Mouse (Mus musculus) B cell, adult 67 days (primary cell): Measurements from ENCODE around the gene Tbrg1. TPM values are rescaled to one million over a fixed set of nuclear protein-coding genes. Genes with fewer than 3 reads are reported as not detected.

ENCODE experiments used
- total RNA-seq, 2 experiments: library from RNA; stranded (reverse); gene quantifications; 4 replicates each; pipeline ENCODE4 v1.2.4; 2023

The Tbrg1 gene
- total RNA-seq, result 10 to 100 TPM; 53.0 to 53.5 TPM

DNA sequence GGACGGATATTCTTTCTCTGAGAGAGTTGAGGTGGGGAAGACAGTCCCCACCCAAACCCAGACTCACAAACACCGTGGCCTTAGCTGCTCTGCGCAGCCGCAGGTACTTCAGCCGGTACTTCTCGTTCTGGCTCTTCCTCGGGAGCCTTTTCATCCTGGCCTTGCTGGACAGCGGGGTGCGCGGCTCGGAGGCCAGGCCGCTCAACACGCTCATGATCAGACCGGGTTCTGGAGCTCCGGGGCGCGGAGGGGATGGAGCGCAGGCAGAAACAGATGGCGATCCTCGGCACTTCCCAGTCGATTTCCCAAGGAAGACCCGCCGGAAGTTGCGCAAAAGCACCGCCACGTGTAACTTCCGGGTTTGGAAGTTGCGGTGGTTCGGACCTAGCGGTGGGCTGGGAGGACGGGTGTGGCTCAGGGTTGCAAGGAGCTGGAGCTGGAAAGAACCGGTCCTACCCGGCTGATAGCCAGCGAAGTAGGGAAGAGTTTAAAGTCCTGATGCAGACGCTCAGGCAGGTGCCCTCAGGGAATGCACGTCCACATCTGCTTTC, at the start of gene Tbrg1:
Gene Tbrg1, minus strand, starts transcription at position 382 of the 551 bp plus-strand sequence.

DNA sequence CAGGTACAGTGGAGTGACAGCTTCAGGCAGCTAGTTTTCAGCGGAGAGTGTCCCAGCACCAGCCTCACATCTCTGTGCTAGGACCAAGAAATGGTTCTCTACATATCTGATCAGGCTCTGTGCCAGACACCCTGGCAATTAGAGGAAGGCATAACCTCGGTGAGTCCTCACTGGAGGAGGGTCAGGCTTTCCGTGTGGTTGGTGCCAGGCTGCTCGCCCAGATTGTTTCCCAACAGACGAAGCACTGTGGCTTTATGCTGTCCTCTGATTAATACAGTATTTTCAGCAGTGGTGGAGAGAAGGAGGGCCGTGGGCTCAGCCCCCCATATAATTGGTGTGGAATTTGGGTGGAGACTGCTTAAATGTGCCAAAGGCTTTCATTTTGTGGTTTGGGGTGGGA, 12.0 kb upstream of the Tbrg1 start, which contains the start of gene Panx3:
Gene Panx3, minus strand, starts transcription at position 121 of the 400 bp plus-strand sequence.

DNA sequence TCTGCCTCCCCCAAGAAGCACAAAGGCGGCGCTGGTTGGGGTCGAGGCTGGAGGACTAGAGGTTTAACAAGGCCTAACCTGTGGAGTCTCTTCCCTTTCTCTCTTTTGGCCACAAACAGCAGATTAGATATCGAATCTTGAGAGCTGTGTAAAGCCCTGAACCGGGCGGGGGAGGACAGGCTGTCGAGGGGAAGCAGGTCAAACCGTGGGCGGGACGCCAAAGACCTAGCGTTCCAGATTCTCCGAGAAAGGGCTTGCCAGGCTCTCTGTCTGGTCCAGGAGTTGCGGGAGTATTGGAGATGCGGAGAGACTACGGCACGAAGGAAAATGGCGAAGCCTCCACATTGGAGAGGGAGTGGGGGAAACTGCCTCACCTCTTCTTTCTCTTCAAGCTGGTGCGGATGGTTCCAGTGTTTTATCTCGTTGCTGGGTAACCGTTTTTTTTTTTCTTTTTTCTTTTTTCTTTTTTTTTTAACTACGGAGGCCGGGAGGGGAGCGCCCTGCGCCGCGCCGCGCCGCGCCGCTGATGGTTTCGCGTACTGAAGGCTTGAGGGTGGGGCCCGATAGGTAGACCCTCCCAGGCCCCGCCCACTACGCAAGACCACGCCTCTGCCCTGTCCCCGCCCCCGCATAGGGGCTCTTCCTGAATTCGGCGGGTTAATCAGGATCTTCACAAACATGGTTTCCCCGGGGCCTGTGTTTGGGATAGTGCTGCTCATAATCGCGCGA, 43.8 kb downstream of the Tbrg1 start, which contains the start of gene Spa17:
Gene Spa17, minus strand, starts transcription at position 541 of the 729 bp plus-strand sequence.

Other genes with a start within 250 kb of the Tbrg1 start
- gene Robo3, start 224.1 kb downstream of the Tbrg1 start, total RNA-seq, result not detected
- 10 to 100 TPM; 31.0 to 41.6 TPM for gene Msantd2, start 168.0 kb downstream of the Tbrg1 start, total RNA-seq
- not detected for gene Esam, start 129.2 kb downstream of the Tbrg1 start, total RNA-seq
- not detected for gene Vsig2, start 118.1 kb downstream of the Tbrg1 start, total RNA-seq
- 1 to 10 TPM; 2.4 to 3.6 TPM for gene Nrgn, start 104.4 kb downstream of the Tbrg1 start, total RNA-seq
- 10 to 100 TPM; 10.4 to 12.5 TPM for gene Siae, start 101.6 kb downstream of the Tbrg1 start, total RNA-seq
- 1 to 10 TPM; 1.7 to 2.1 TPM for gene Spa17, start 43.6 kb downstream of the Tbrg1 start, total RNA-seq
- gene Panx3, start 11.9 kb upstream of the Tbrg1 start, total RNA-seq, result not detected
- not detected for gene Olfr160, start 58.9 kb upstream of the Tbrg1 start, total RNA-seq
- gene Olfr874, start 87.8 kb upstream of the Tbrg1 start, total RNA-seq, result not detected
- not detected for gene Olfr875, start 114.5 kb upstream of the Tbrg1 start, total RNA-seq
- gene Olfr876, start 145.7 kb upstream of the Tbrg1 start, total RNA-seq, result not detected
- gene Olfr877, start 197.0 kb upstream of the Tbrg1 start, total RNA-seq, result not detected
- gene Olfr145, start 239.4 kb upstream of the Tbrg1 start, total RNA-seq, result not detected